ENCODE assay signal across 8 mouse cellular contexts in genomic region chr17:37046312-37047112, GRCm38 (mm10). TPM values are rescaled to one million over a fixed set of nuclear protein-coding genes. Genes with fewer than 3 reads are reported as not detected.
A peak's percentile ranks its signal among the peaks of the same experiment; 100 is the strongest.
DNase-seq lines count a peak whose midpoint lies in the region; ATAC-seq and TF ChIP-seq lines count a peak whose summit lies in the region.

No protein-coding gene starts in this region.

- H3K79me2 ChIP-seq in liver, adult 2 months (ENCODE audit: control insufficient read depth, insufficient read depth, low read length), result no peaks in the 10 kb centered on the region

- H3K9ac ChIP-seq in liver, adult 2 months (ENCODE audit: low read depth, low read length), result peak overlapping the region; percentile 79
- H3K9ac ChIP-seq in midbrain, postnatal 0 days (replicated peaks; ENCODE audit: low read length, poor library complexity, severe bottlenecking), result peak overlapping the region; percentile 99

- TF ChIP-seq POLR2A in liver, adult 2 months (IDR thresholded peaks at IDR 0.05; ENCODE audit: extremely low read depth, insufficient read depth, low read length), result no peak

- H3K9me3 ChIP-seq in midbrain, postnatal 0 days (ENCODE audit: low read length), result no peaks in the 10 kb centered on the region

- 4% methylated on average over 49 of the region's 58 CpGs for WGBS in liver, adult 2 months
- under 1% methylated on average over 39 of the region's 58 CpGs for WGBS in midbrain, postnatal 0 days

- no peak overlapping the region for H3K27ac ChIP-seq in liver, adult 2 months (replicated peaks; ENCODE audit: insufficient read depth, low read depth, low read length)
- peak overlapping the region; percentile 98 for H3K27ac ChIP-seq in midbrain, postnatal 0 days (ENCODE audit: low read depth, low read length)

- DNase-seq in 3T3-L1 (ENCODE audit: low read depth, low spot score), result peak; percentile 49
- no peak for DNase-seq in Patski (ENCODE audit: low read depth, low spot score)
- DNase-seq in embryo, embryonic 10.5 days (ENCODE audit: low spot score), result peak; percentile 66
- peak; percentile 26 for DNase-seq in heart, adult 8-10 months (ENCODE audit: low spot score)
- DNase-seq in kidney, adult 8-10 months, result peak; percentile 23 to 26
- DNase-seq in liver, adult 2 months (ENCODE audit: extremely low read depth, low read depth, low spot score), result no peak
- peak; percentile 60 for DNase-seq in midbrain, postnatal 0 days (ENCODE audit: low spot score)
- peak; percentile 72 for DNase-seq in thymus, postnatal 0 days (ENCODE audit: low spot score)

- TF ChIP-seq CTCF in Patski (IDR thresholded peaks at IDR 0.05), result no peak
- no peak for TF ChIP-seq CTCF in liver, adult 2 months (IDR thresholded peaks at IDR 0.05; ENCODE audit: low read depth, low read length)
- peak; percentile 60 for TF ChIP-seq CTCF in midbrain, postnatal 0 days (IDR thresholded peaks at IDR 0.05)

- peak; percentile 75 for ATAC-seq in Patski
- peak; percentile 56 for ATAC-seq in midbrain, postnatal 0 days (ENCODE audit: low FRiP score)

- CTCF ChIA-PET in Patski (lab: Charles Lee), result interaction anchor here (1.4 kb wide), 1 partner anchor 133 kb away, joined by 4 read pairs; no protein-coding TSS in a partner anchor

- in situ Hi-C loops in Patski (cut with MboI; ENCODE audit: low pct_unique_long_range_greater_than_20kb), result loop anchor here (5.0 kb wide), 1 partner anchor 89 kb away; the partner anchor contains the start of genes Znrd1 and Znrd1as

- peak overlapping the region; percentile 68 for H3K4me3 ChIP-seq in liver, adult 2 months (ENCODE audit: insufficient read depth, low read depth, low read length)
- peak overlapping the region; percentile 94 for H3K4me3 ChIP-seq in midbrain, postnatal 0 days (ENCODE audit: low read depth, low read length)

- peaks cover 8% of the 10 kb centered on the region for H3K4me1 ChIP-seq in liver, adult 2 months (ENCODE audit: control insufficient read depth, insufficient read depth, low read length)
- peaks cover 3% of the 10 kb centered on the region; the same call in 1 of the 2 replicates for H3K4me1 ChIP-seq in midbrain, postnatal 0 days (ENCODE audit: insufficient read depth, low read length)

- H3K36me3 ChIP-seq in liver, adult 2 months (ENCODE audit: control insufficient read depth, insufficient read depth, low read length), result no peaks in the 10 kb centered on the region
- H3K36me3 ChIP-seq in midbrain, postnatal 0 days (ENCODE audit: insufficient read depth, low read length), result no peaks in the 10 kb centered on the region

- POLR2A ChIA-PET in Patski (lab: Charles Lee), result interaction anchor here (0.5 to 1.6 kb wide), 5 partner anchors 16 to 132 kb away, joined by 3 to 5 read pairs (median 3); no protein-coding TSS in a partner anchor

- H3K27me3 ChIP-seq in Patski, result no peaks in the 10 kb centered on the region
- H3K27me3 ChIP-seq in liver, adult 2 months (ENCODE audit: control insufficient read depth, insufficient read depth, low read length), result peaks cover 33% of the 10 kb centered on the region
- H3K27me3 ChIP-seq in midbrain, postnatal 0 days (ENCODE audit: insufficient read depth, low read length), result no peaks in the 10 kb centered on the region

- peak overlapping the region; percentile 73 for H3K4me2 ChIP-seq in midbrain, postnatal 0 days (ENCODE audit: low read depth, low read length, poor library complexity, severe bottlenecking)

RNA-seq across cellular contexts. Expression of gene Gabbr1, which starts 0.7 kb away (rescaled TPM):
- polyA plus RNA-seq in Patski (2021), result 44.4 TPM
- total RNA-seq in heart, adult 8-10 months (2022), result 1 to 10 TPM; 7.2 to 9.2 (median 7.4) TPM
- total RNA-seq in liver, adult 2 months (2014; rRNA removed), result 1.2 and 1.9 TPM in 2 replicates
- polyA plus RNA-seq in liver, adult 2 months (2012; rRNA removed), result 1.4 and 3.2 TPM in 2 replicates
- total RNA-seq in midbrain, postnatal 0 days (2014; rRNA removed), result 633 and 639 TPM in 2 replicates
- polyA plus RNA-seq in midbrain, postnatal 0 days (2015; fragmentation: Nextera tagmentation; extraction: Ambion mirVana), result 111 and 116 TPM in 2 replicates
- 2.4 and 6.8 TPM in 2 replicates for polyA plus RNA-seq in thymus, postnatal 0 days (2015; fragmentation: Nextera tagmentation; extraction: Ambion mirVana)

RNA-seq across cellular contexts. Expression of gene Mog, which starts 23.3 kb away (rescaled TPM):
- polyA plus RNA-seq in Patski (2021), result 0.10 TPM
- total RNA-seq in heart, adult 8-10 months (2022), result not detected
- not detected in 2 replicates for total RNA-seq in liver, adult 2 months (2014; rRNA removed)
- not detected in 2 replicates for polyA plus RNA-seq in liver, adult 2 months (2012; rRNA removed)
- not detected in 2 replicates for total RNA-seq in midbrain, postnatal 0 days (2014; rRNA removed)
- 0.95 and 1.1 TPM in 2 replicates for polyA plus RNA-seq in midbrain, postnatal 0 days (2015; fragmentation: Nextera tagmentation; extraction: Ambion mirVana)
- not detected in 2 replicates for polyA plus RNA-seq in thymus, postnatal 0 days (2015; fragmentation: Nextera tagmentation; extraction: Ambion mirVana)

RNA-seq across cellular contexts. Expression of gene Olfr90, which starts 41.8 kb away (rescaled TPM):
- polyA plus RNA-seq in Patski (2021), result not detected
- not detected for total RNA-seq in heart, adult 8-10 months (2022)
- not detected in 2 replicates for total RNA-seq in liver, adult 2 months (2014; rRNA removed)
- not detected in 2 replicates for polyA plus RNA-seq in liver, adult 2 months (2012; rRNA removed)
- not detected in 2 replicates for total RNA-seq in midbrain, postnatal 0 days (2014; rRNA removed)
- polyA plus RNA-seq in midbrain, postnatal 0 days (2015; fragmentation: Nextera tagmentation; extraction: Ambion mirVana), result not detected in 2 replicates
- not detected in 2 replicates for polyA plus RNA-seq in thymus, postnatal 0 days (2015; fragmentation: Nextera tagmentation; extraction: Ambion mirVana)

RNA-seq across cellular contexts. Expression of gene Zfp57, which starts 45.5 kb away (rescaled TPM):
- 36.3 TPM for polyA plus RNA-seq in Patski (2021)
- 1 to 10 TPM in 3 of 4 experiments, under 1 TPM in 1; 0.87 to 2.4 (median 1.4) TPM for total RNA-seq in heart, adult 8-10 months (2022)
- 0.65 and 1.0 TPM in 2 replicates for total RNA-seq in liver, adult 2 months (2014; rRNA removed)
- 0.26 and 0.59 TPM in 2 replicates for polyA plus RNA-seq in liver, adult 2 months (2012; rRNA removed)
- 140 and 182 TPM in 2 replicates for total RNA-seq in midbrain, postnatal 0 days (2014; rRNA removed)
- 166 and 171 TPM in 2 replicates for polyA plus RNA-seq in midbrain, postnatal 0 days (2015; fragmentation: Nextera tagmentation; extraction: Ambion mirVana)
- 3.4 and 3.9 TPM in 2 replicates for polyA plus RNA-seq in thymus, postnatal 0 days (2015; fragmentation: Nextera tagmentation; extraction: Ambion mirVana)

RNA-seq across cellular contexts. Expression of gene Olfr91, which starts 51.6 kb away (rescaled TPM):
- not detected for polyA plus RNA-seq in Patski (2021)
- total RNA-seq in heart, adult 8-10 months (2022), result not detected
- total RNA-seq in liver, adult 2 months (2014; rRNA removed), result not detected in 2 replicates
- polyA plus RNA-seq in liver, adult 2 months (2012; rRNA removed), result not detected in 2 replicates
- not detected in 2 replicates for total RNA-seq in midbrain, postnatal 0 days (2014; rRNA removed)
- polyA plus RNA-seq in midbrain, postnatal 0 days (2015; fragmentation: Nextera tagmentation; extraction: Ambion mirVana), result not detected in 2 replicates
- polyA plus RNA-seq in thymus, postnatal 0 days (2015; fragmentation: Nextera tagmentation; extraction: Ambion mirVana), result not detected in 2 replicates

Comparison
In these comparisons a context has a peak if more than half of its experiments do, and no peak if none do; other contexts are left out.
1. DNase-seq: peak in 3T3-L1 (single experiment), embryo, embryonic 10.5 days (single experiment), heart, adult 8-10 months (single experiment), kidney, adult 8-10 months (2 of 2), midbrain, postnatal 0 days (single experiment) and thymus, postnatal 0 days (single experiment); none in Patski (single experiment) and liver, adult 2 months (single experiment).